Mouse (Mus musculus) layer of hippocampus, adult 9-11 months (tissue): ENCODE measurements around the gene Eras.
A peak's percentile ranks its signal among the peaks of the same experiment; 100 is the strongest.
"Not testable (repeated sequence)": the region's sequence is repeated elsewhere in the genome, so short reads cannot be mapped to it uniquely, and the experiment has no call there.

ENCODE experiments used
- DNase-seq: peaks from one replicate; pipeline ENCODE4 v3.0.0; 2022

Gene Eras

GRCm38 (mm10) chrX:7909242-7909641 is 19.2 kb downstream of the Eras start, which contains the start of gene Gm10490:
Gm10490 (plus strand) TSS chrX:7909542.
- not testable (repeated sequence) for DNase-seq

GRCm38 (mm10) chrX:7907735-7908134 is 20.7 kb downstream of the Eras start, which contains the start of gene Gm10491:
Gm10491 (minus strand) TSS chrX:7907835.
- no peak for DNase-seq

GRCm38 (mm10) chrX:7904441-7904840 is 24.0 kb downstream of the Eras start:
- no peak for DNase-seq

DNA sequence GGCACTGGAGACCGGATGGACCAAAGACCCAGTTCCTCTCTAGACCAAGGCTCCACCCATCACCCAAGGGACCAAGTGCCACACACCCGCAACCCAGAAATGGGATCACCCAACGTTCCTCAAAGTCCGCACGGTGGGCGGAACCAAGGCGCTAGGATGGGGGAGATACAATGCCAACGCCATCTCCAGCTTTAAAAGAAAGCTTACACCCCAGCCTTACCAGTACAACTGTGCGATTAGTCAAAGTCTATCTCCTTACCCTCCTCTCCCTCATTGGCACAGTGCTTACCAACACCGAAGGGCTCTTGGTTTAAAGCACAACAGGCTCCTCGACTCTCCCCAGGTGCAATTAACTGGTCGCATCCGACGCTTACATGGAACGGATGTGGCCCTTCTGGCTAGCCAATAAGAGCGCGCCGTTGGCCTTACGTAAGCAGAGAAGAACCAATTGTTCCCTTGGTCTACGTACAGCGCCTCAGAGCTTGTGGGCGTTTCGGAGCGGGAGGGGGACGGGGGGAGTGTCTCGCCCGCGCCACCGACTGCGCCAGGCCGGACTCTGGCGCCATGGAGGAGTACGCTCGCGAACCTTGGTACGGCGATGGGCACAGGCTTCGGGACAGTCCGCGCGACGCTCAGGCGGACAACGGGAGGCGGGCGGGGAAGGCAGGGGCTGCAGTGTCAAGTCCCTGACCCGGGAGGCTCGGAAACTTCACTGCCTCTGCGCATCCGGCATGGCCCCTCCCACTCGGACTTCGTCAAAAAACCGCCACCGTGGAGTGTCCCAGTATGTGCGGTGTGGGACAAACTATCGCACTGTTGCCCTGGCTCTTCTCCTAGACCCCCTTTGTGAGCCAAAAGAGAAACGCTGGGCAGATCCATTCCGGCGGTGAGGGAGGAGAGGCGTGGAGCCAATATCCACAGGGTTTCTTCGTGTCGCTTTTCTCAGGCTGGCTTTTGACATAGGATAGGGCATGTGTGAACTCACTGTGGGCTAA is 29.2 kb downstream of the Eras start, which contains the start of the genes Pqbp1 and Timm17b:
Gene Pqbp1, minus strand, starts transcription at position 390 of the 995 bp plus-strand sequence.
Gene Timm17b, plus strand, starts transcription at position 478 of the 995 bp plus-strand sequence.
- peak; percentile 94 for DNase-seq

GRCm38 (mm10) chrX:7898211-7898610 is 30.2 kb downstream of the Eras start:
- DNase-seq = no peak

- peak; percentile 91 for DNase-seq
Measured at GRCm38 (mm10) chrX:7883841-7884567, 44.4 kb downstream of the Eras start, which contains the start of gene Slc35a2. Slc35a2 (plus strand) TSS chrX:7884028.

DNA sequence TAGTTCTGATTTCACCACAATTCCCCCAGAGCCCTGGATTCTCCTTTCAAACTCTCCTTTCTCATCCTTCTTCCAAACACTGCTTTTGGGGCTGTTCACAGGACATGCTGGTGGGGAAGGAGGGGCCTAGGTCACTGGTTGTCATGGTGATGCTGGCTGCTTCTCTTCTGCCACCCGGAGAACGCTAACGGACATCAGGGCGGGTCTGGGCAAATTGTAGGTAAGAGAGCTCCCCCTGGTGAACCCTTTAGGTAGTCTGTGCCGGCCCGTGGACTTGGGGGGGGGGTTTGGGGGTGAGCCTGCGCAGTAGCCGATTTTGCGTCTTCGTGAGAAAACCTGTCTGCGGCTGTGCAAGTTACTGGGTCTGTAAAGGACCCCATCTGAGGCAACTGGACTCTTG is 48.6 kb downstream of the Eras start:
- peak; percentile 79 for DNase-seq

DNA sequence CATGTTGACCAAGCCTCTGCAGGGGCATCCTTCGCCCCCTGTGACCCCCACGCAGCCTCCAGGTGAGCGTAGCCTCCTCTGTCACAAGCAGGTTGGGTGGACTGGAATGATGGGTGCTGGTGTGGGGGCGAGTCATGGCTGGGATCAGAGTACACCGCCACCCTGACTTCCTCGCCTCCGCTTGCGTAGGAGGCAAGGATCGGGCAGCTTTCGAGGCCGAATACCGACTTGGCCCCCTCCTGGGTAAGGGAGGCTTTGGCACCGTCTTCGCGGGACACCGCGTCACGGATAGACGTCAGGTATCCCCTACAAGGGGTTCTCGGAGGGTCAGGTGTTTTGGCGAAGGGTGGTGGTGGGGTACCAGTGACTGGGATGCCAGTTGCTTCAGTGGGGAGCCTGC is 49.9 kb downstream of the Eras start:
- DNase-seq = no peak

GRCm38 (mm10) chrX:7878007-7878419 is 50.4 kb downstream of the Eras start, which contains the start of gene Pim2:
Pim2 (plus strand) TSS chrX:7878262.
- DNase-seq = peak; percentile 90
